Mouse (Mus musculus): ENCODE data around the gene Elane. TPM values are rescaled to one million over a fixed set of nuclear protein-coding genes. Genes with fewer than 3 reads are reported as not detected.

The Elane gene
- polyA plus RNA-seq, 1 experiment from 2014 or later, result 0.76 TPM

DNA sequence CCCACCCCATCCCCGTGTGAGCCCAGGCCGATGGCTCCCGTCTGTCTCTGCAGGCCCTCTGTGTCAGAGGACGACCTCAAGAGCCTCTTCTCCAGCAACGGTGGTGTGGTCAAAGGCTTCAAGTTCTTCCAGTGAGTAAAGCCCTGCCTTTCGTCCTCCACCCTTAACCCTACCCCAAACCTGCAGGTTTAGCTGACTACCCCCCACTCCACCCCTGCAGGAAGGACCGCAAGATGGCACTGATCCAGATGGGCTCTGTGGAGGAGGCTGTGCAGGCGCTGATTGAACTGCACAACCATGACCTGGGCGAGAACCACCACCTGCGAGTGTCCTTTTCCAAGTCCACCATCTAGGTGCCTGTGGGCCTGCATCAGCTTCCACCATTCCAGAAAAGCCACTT lies 23.1 kb upstream of the Elane start:
- H3K27ac ChIP-seq (ENCODE audit: low read length), result no peak overlapping the region
- no peak overlapping the region for H3K9ac ChIP-seq (replicated peaks; ENCODE audit: low read length)
- H3K4me1 ChIP-seq (ENCODE audit: insufficient read depth, low read length), result peaks cover 48% of the 10 kb centered on the region
- no peaks in the 10 kb centered on the region for H3K9me3 ChIP-seq (ENCODE audit: low read length)
- peaks cover 70% of the 10 kb centered on the region for H3K36me3 ChIP-seq (ENCODE audit: insufficient read depth, low read length)
- ATAC-seq (ENCODE audit: low FRiP score, low TSS enrichment), result no peak
- WGBS, result 56% methylated on average over 10 of the region's 10 CpGs
- H3K4me3 ChIP-seq (ENCODE audit: low read length), result no peak overlapping the region
- no peak overlapping the region for H3K4me2 ChIP-seq (replicated peaks; ENCODE audit: low read depth, low read length)
- H3K27me3 ChIP-seq (ENCODE audit: insufficient read depth, low read length), result no peaks in the 10 kb centered on the region

DNA sequence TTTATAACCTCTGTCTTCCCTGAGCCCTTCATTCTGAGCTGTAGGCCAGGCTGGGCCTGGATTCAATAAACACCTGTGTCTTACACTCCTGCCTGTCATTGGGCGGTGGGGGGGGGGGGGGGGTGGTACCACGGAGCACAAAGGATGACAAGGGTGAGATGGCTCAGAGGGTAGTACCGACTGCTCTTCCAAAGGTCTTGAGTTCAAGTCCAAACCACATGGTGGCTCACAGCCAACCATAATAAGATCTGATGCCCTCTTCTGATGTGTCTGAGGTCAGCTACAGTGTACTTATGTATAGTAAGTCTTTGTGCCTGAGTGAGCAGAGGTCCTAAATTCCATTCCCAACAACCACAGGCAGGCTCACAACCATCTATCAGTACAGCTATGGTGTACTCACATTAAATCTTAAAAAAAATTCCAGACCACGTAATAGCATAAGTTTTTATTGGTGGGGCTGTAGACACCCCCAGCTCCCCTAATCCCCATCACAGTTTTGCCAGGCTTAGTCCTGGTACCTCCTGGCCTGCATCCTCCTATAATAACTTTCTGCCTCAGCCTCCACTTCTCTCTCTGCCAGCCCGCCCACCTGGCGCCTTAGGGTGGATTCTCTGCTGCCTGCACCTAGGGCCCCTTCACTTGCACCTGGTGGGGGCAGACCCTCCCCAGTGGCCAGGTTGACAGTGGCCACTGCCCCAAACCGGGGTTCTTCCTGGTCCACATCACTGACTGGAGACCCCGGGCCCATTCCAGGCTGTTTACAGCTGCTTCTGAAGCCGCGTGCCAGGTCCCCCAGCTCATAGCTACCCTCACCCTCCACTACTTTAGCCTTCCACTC lies 21.5 kb upstream of the Elane start:
- Histone ChIP-seq H3K27me3 (ENCODE audit: insufficient read depth, low read length) (no peaks in the 10 kb centered on the region), H3K4me2 (replicated peaks; ENCODE audit: low read depth, low read length) (no peak overlapping the region), H3K36me3 (ENCODE audit: insufficient read depth, low read length) (peaks cover 59% of the 10 kb centered on the region), H3K9ac (replicated peaks; ENCODE audit: low read length) (0 out of 2 replicates have a peak overlapping the region, but pooled peaks have one; percentile 11), H3K27ac (ENCODE audit: low read length) (0 out of 2 replicates have a peak overlapping the region, but pooled peaks have one; percentile 29), H3K4me1 (ENCODE audit: insufficient read depth, low read length) (peaks cover 32% of the 10 kb centered on the region), H3K4me3 (ENCODE audit: low read length) (no peak overlapping the region), H3K9me3 (ENCODE audit: low read length) (no peaks in the 10 kb centered on the region)
- peak; percentile 21 for ATAC-seq (ENCODE audit: low FRiP score, low TSS enrichment)
- 43% methylated on average over 10 of the region's 10 CpGs for WGBS

DNA sequence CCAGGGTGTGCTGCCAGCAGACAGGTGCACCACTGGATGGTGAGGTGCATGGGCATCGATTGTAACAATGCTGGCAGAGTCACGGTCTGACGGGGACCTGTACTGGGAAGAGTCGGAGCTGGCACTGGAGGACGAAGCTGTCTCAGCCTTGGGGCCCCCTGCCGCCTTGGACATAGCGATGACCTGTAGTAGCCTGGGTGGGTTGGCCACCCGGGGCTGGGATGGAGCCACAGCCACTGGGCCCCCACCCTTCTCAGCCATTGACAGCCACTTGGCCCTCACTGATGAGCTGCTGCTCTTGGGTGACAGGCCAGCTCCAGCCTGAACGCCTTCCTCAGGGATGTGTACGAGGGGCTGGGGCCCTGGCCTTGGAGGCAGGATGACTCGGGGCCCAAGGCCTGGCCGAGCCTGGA lies 20.9 kb upstream of the Elane start:
- peaks cover 26% of the 10 kb centered on the region for H3K4me1 ChIP-seq (ENCODE audit: insufficient read depth, low read length)
- H3K9me3 ChIP-seq (ENCODE audit: low read length), result no peaks in the 10 kb centered on the region
- H3K4me2 ChIP-seq (replicated peaks; ENCODE audit: low read depth, low read length), result no peak overlapping the region
- no peak overlapping the region for H3K27ac ChIP-seq (ENCODE audit: low read length)
- WGBS, result 54% methylated on average over 12 of the region's 12 CpGs
- 0 out of 2 replicates have a peak overlapping the region, but pooled peaks have one; percentile 11 for H3K9ac ChIP-seq (replicated peaks; ENCODE audit: low read length)
- no peaks in the 10 kb centered on the region for H3K27me3 ChIP-seq (ENCODE audit: insufficient read depth, low read length)
- peak; percentile 23 for ATAC-seq (ENCODE audit: low FRiP score, low TSS enrichment)
- H3K4me3 ChIP-seq (ENCODE audit: low read length), result no peak overlapping the region
- H3K36me3 ChIP-seq (ENCODE audit: insufficient read depth, low read length), result peaks cover 53% of the 10 kb centered on the region

DNA sequence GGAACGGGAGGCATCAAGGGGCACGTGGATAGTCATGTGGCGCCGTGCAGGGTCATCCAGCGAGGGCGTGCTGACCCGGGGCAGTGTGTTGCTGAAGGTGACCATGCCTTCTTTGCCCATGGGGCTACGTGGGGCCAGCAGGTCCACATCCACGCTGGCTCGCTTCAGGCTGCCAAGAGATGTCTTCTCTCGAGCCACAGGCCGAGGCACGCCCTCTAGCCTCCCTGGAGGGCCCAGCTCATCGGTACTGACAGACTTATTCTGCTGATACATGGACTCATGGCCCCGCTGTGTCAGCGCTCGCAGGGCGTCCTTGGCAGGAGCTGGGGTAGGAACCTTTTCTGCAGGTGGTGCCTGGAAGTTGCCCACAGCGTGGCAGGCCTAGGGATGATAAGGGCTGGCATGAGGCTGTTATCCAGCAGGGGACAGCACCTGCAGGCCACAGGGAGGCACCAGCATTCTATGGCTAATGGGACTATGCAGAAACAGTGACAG lies 20.2 kb upstream of the Elane start:
- H3K4me1 ChIP-seq (ENCODE audit: insufficient read depth, low read length), result peaks cover 19% of the 10 kb centered on the region
- no peak overlapping the region for H3K4me3 ChIP-seq (ENCODE audit: low read length)
- no peak overlapping the region for H3K27ac ChIP-seq (ENCODE audit: low read length)
- H3K4me2 ChIP-seq (replicated peaks; ENCODE audit: low read depth, low read length), result no peak overlapping the region
- no peaks in the 10 kb centered on the region for H3K27me3 ChIP-seq (ENCODE audit: insufficient read depth, low read length)
- peaks cover 47% of the 10 kb centered on the region for H3K36me3 ChIP-seq (ENCODE audit: insufficient read depth, low read length)
- 67% methylated on average over 19 of the region's 19 CpGs for WGBS
- ATAC-seq (ENCODE audit: low FRiP score, low TSS enrichment), result no peak; the same call in 1 of the 2 replicates
- no peaks in the 10 kb centered on the region for H3K9me3 ChIP-seq (ENCODE audit: low read length)
- H3K9ac ChIP-seq (replicated peaks; ENCODE audit: low read length), result no peak overlapping the region

DNA sequence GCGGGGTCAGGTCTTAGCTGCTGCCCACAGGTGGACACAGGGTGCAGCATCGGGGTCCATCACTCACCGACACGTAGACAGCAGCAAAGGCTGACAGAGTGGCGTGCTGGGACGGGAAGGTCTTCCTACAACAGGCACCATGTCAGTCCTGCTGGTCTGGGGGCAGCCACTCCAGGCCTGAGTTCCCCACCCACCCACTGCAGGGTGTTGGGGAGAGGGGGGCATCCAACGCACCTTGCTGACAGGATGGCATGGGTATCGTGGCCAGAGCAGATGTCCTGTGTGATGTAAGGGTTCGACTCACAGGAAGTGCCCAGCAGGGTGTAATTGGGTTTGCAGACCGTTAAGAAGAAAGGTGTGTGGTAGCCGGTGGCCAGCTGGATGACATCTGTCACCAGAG lies 19.4 kb upstream of the Elane start:
- H3K9me3 ChIP-seq (ENCODE audit: low read length), result no peaks in the 10 kb centered on the region
- ATAC-seq (ENCODE audit: low FRiP score, low TSS enrichment), result no peak
- H3K4me3 ChIP-seq (ENCODE audit: low read length), result no peak overlapping the region
- H3K4me1 ChIP-seq (ENCODE audit: insufficient read depth, low read length), result peaks cover 12% of the 10 kb centered on the region; the same call in 1 of the 2 replicates
- H3K27ac ChIP-seq (ENCODE audit: low read length), result no peak overlapping the region
- peaks cover 45% of the 10 kb centered on the region for H3K36me3 ChIP-seq (ENCODE audit: insufficient read depth, low read length)
- WGBS, result 78% methylated on average over 11 of the region's 11 CpGs
- no peaks in the 10 kb centered on the region for H3K27me3 ChIP-seq (ENCODE audit: insufficient read depth, low read length)
- no peak overlapping the region for H3K9ac ChIP-seq (replicated peaks; ENCODE audit: low read length)
- H3K4me2 ChIP-seq (replicated peaks; ENCODE audit: low read depth, low read length), result no peak overlapping the region

DNA sequence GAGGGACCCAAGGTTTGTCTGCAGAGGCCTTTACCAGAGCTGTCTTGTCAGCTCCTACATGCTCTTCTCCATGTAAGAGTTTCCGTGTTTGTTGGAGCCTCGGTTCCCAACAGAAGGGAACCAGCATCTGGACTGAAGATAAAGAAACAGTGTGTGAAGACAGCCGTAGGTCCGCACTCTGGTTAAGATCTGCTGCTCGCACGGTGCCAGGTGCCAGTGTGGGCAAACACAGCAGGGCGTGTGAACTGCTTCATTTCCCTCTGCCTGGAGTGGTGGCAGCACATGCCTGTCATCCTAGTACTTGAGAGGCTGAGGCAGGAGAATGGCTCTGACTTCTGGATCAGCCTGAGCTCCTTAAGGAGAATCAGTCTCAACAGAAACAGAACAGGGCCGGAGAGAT lies 14.2 kb upstream of the Elane start:
- 94% methylated on average over 8 of the region's 8 CpGs for WGBS

DNA sequence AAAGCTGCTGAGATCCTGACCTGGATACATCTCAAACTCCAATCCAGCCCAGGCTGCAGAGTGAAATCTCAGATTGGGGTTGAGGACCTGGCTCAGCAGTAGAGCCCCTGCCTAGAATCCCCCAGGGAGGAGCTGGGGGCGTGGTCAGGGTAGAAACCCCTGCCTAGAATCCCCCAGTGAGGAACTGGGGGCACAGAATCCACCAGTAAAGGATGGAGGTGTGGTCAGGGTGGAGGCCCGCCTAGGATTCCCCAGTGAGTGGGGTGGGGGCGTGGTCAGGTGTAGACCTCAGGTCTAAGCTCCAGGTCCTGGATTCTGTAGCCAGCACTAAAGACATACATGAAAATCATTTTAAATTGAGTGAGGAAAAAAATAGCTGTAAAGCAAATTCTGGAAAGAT lies 13.2 kb upstream of the Elane start:
- peak overlapping the region; percentile 92; the same call in 1 of the 2 replicates for H3K9ac ChIP-seq (replicated peaks; ENCODE audit: low read length)
- no peak for ATAC-seq (ENCODE audit: low FRiP score, low TSS enrichment)
- peak overlapping the region; percentile 97 for H3K4me2 ChIP-seq (replicated peaks; ENCODE audit: low read depth, low read length)
- peaks cover 29% of the 10 kb centered on the region for H3K4me1 ChIP-seq (ENCODE audit: insufficient read depth, low read length)
- H3K27me3 ChIP-seq (ENCODE audit: insufficient read depth, low read length), result no peaks in the 10 kb centered on the region
- peaks cover 6% of the 10 kb centered on the region for H3K36me3 ChIP-seq (ENCODE audit: insufficient read depth, low read length)
- H3K27ac ChIP-seq (ENCODE audit: low read length), result 0 out of 2 replicates have a peak overlapping the region, but pooled peaks have one; percentile 29
- H3K4me3 ChIP-seq (ENCODE audit: low read length), result peak overlapping the region; percentile 78
- no peaks in the 10 kb centered on the region for H3K9me3 ChIP-seq (ENCODE audit: low read length)
- WGBS, result 54% methylated on average over 3 of the region's 3 CpGs

More for the DNA sequence above, 14.2 kb upstream of the Elane start:
- Histone ChIP-seq H3K27ac (ENCODE audit: low read length) (no peak overlapping the region), H3K36me3 (ENCODE audit: insufficient read depth, low read length) (peaks cover 7% of the 10 kb centered on the region), H3K4me3 (ENCODE audit: low read length) (no peak overlapping the region), H3K27me3 (ENCODE audit: insufficient read depth, low read length) (no peaks in the 10 kb centered on the region), H3K9me3 (ENCODE audit: low read length) (no peaks in the 10 kb centered on the region), H3K9ac (replicated peaks; ENCODE audit: low read length) (no peak overlapping the region), H3K4me2 (replicated peaks; ENCODE audit: low read depth, low read length) (no peak overlapping the region), H3K4me1 (ENCODE audit: insufficient read depth, low read length) (peaks cover 20% of the 10 kb centered on the region)
- ATAC-seq (ENCODE audit: low FRiP score, low TSS enrichment), result no peak

DNA sequence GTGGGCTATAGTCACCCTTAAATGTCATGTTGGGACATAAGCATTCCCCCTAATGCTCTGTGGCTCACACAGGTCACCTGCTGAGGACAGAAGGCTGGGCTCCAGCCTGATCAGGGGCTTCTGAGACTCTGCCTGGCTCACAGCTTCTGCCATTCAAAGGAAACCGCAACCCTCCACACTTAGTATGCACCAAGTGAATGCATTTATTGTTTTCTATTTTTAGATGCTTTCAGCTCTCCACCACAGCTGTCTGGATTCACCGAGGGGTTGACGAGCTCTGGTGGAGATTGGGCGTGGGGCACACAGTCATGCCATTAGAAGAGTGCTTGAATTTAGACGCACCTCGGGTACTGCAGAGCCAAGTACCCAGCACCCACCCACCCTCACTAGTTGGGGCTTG lies 12.7 kb upstream of the Elane start:
- 7% methylated on average over 6 of the region's 6 CpGs for WGBS
- Histone ChIP-seq H3K4me1 (ENCODE audit: insufficient read depth, low read length) (peaks cover 32% of the 10 kb centered on the region), H3K36me3 (ENCODE audit: insufficient read depth, low read length) (peaks cover 6% of the 10 kb centered on the region), H3K9me3 (ENCODE audit: low read length) (no peaks in the 10 kb centered on the region), H3K27me3 (ENCODE audit: insufficient read depth, low read length) (no peaks in the 10 kb centered on the region), H3K9ac (replicated peaks; ENCODE audit: low read length) (peak overlapping the region; percentile 92), H3K4me3 (ENCODE audit: low read length) (peak overlapping the region; percentile 78), H3K4me2 (replicated peaks; ENCODE audit: low read depth, low read length) (peak overlapping the region; percentile 97), H3K27ac (ENCODE audit: low read length) (peak overlapping the region; percentile 29; the same call in 1 of the 2 replicates)
- no peak for ATAC-seq (ENCODE audit: low FRiP score, low TSS enrichment)

DNA sequence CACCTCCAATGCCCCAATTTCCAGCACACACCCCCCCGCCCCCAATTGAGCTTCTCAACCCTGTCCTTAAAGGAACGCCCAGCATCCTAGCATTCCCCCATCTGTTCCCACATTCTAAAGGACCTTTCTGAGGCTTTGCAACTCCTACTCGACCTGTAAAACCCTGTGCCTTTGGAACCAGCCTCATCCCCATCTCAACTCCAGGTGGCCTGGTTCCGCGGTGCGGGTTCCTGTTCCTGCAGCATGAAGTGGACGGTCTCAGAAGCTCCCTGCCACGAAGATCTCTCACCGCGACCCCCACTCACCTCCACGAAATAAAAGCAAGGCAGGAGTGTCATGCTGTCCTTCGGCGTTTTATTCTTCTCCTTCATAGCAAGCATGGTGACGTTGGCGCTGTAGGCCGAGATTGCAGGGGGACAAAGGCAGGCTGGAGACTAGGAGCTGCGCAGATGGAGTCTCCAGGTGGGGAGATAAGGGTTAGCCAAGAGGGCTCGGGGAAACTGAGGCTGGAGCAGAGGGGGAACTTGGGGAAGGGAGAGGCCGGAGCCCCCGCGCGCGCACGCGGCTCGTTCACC lies 12.2 kb upstream of the Elane start:
- Histone ChIP-seq H3K9ac (replicated peaks; ENCODE audit: low read length) (peak overlapping the region; percentile 92), H3K27me3 (ENCODE audit: insufficient read depth, low read length) (no peaks in the 10 kb centered on the region), H3K36me3 (ENCODE audit: insufficient read depth, low read length) (peaks cover 6% of the 10 kb centered on the region), H3K4me3 (ENCODE audit: low read length) (peak overlapping the region; percentile 78), H3K4me2 (replicated peaks; ENCODE audit: low read depth, low read length) (peak overlapping the region; percentile 97), H3K27ac (ENCODE audit: low read length) (peak overlapping the region; percentile 66; the same call in 1 of the 2 replicates), H3K4me1 (ENCODE audit: insufficient read depth, low read length) (peaks cover 32% of the 10 kb centered on the region), H3K9me3 (ENCODE audit: low read length) (no peaks in the 10 kb centered on the region)
- 1% methylated on average over 26 of the region's 26 CpGs for WGBS
- ATAC-seq (ENCODE audit: low FRiP score, low TSS enrichment), result peak; percentile 16; the same call in 1 of the 2 replicates
